Mouse (Mus musculus) testis, adult 2 months (tissue): ENCODE results near the gene Egf. TPM values are rescaled to one million over a fixed set of nuclear protein-coding genes. Genes with fewer than 3 reads are reported as not detected.
"Not testable (repeated sequence)": the region's sequence is repeated elsewhere in the genome, so short reads cannot be mapped to it uniquely, and the experiment has no call there.

Experiments
- H3K27ac ChIP-seq: fragments of 200-500 bp; 2 replicates; pipeline ENCODE4 v1.5.1; 2012; ENCODE audit warnings: low read depth, low read length; ENCODE audit not compliant: control insufficient read depth, insufficient read depth
- H3K27me3 ChIP-seq: fragments of 200-500 bp; 2 replicates; pipeline ENCODE4 v1.6.1; 2012; ENCODE audit warnings: mild to moderate bottlenecking, low read length, moderate library complexity; ENCODE audit not compliant: control insufficient read depth, insufficient read depth
- H3K36me3 ChIP-seq: fragments of 200-500 bp; 2 replicates; pipeline ENCODE4 v1.6.1; 2012; ENCODE audit warnings: mild to moderate bottlenecking, low read length; ENCODE audit not compliant: control insufficient read depth, insufficient read depth
- H3K4me1 ChIP-seq: fragments of 200-500 bp; 2 replicates; pipeline ENCODE4 v1.6.1; 2012; ENCODE audit warnings: low read length; ENCODE audit not compliant: control insufficient read depth, insufficient read depth
- H3K4me3 ChIP-seq: fragments of 200-500 bp; 2 replicates; pipeline ENCODE4 v1.5.1; 2012; ENCODE audit warnings: low read depth, mild to moderate bottlenecking, low read length, moderate library complexity, mixed read lengths; ENCODE audit not compliant: control insufficient read depth
- CTCF ChIP-seq: fragments of 200-500 bp; IDR thresholded peaks from 2 replicates; pipeline ENCODE4 v1.5.1; 2012; ENCODE audit warnings: low read depth, mild to moderate bottlenecking, inconsistent platforms, low read length, moderate library complexity; ENCODE audit not compliant: control insufficient read depth, insufficient read depth, insufficient replicate concordance
- POLR2A ChIP-seq: fragments of 200-500 bp; IDR thresholded peaks from 2 replicates; pipeline ENCODE4 v1.6.1; 2012; ENCODE audit warnings: low read depth, mild to moderate bottlenecking, inconsistent platforms, low read length, moderate library complexity; ENCODE audit not compliant: control insufficient read depth
- polyA plus RNA-seq: library from polyadenylated mRNA; depleted of rRNA; stranded (reverse); fragments of >200 nt; gene quantifications from 2 replicates; pipeline ENCODE4 v1.2.3, GENCODE M21; 2012

The Egf gene
- polyA plus RNA-seq, 1 experiment: 3.4 TPM

GRCm38 (mm10) chr3:129781435-129781834 lies 26.3 kb upstream of the Egf start:
- H3K36me3 ChIP-seq: no peaks in the 10 kb centered on the region
- peaks cover 4% of the 10 kb centered on the region; the same call in 1 of the 2 replicates for H3K4me1 ChIP-seq
- no peak for TF ChIP-seq CTCF
- TF ChIP-seq POLR2A: no peak
- no peak overlapping the region for H3K27ac ChIP-seq
- no peak overlapping the region for H3K4me3 ChIP-seq
- H3K27me3 ChIP-seq: no peaks in the 10 kb centered on the region

- H3K4me3 ChIP-seq: no peak overlapping the region
- H3K27me3 ChIP-seq: no peaks in the 10 kb centered on the region
- H3K4me1 ChIP-seq: no peaks in the 10 kb centered on the region
- no peaks in the 10 kb centered on the region for H3K36me3 ChIP-seq
- H3K27ac ChIP-seq: no peak overlapping the region
- TF ChIP-seq POLR2A (no peak), CTCF (no peak)
Observed at GRCm38 (mm10) chr3:129771210-129771609, 16.1 kb upstream of the Egf start.

GRCm38 (mm10) chr3:129766971-129767794 lies 12.1 kb upstream of the Egf start:
- Histone ChIP-seq H3K27ac (no peak overlapping the region), H3K36me3 (no peaks in the 10 kb centered on the region), H3K4me3 (no peak overlapping the region), H3K4me1 (no peaks in the 10 kb centered on the region), H3K27me3 (no peaks in the 10 kb centered on the region)
- TF ChIP-seq CTCF (no peak), POLR2A (no peak)

- H3K27me3 ChIP-seq: no peaks in the 10 kb centered on the region
- H3K4me1 ChIP-seq: no peaks in the 10 kb centered on the region
- no peak overlapping the region for H3K4me3 ChIP-seq
- H3K27ac ChIP-seq: no peak overlapping the region
- TF ChIP-seq CTCF (no peak), POLR2A (no peak)
- H3K36me3 ChIP-seq: no peaks in the 10 kb centered on the region
Observed at GRCm38 (mm10) chr3:129766106-129766505, 11.0 kb upstream of the Egf start.

GRCm38 (mm10) chr3:129757599-129757998 lies 2.5 kb upstream of the Egf start:
- H3K4me3 ChIP-seq, H3K27me3 ChIP-seq, H3K27ac ChIP-seq, H3K36me3 ChIP-seq, H3K4me1 ChIP-seq: not testable (repeated sequence)

- Histone ChIP-seq H3K4me1 (peaks cover 15% of the 10 kb centered on the region), H3K27ac (no peak overlapping the region), H3K27me3 (no peaks in the 10 kb centered on the region), H3K4me3 (peak overlapping the region; percentile 13), H3K36me3 (no peaks in the 10 kb centered on the region)
- TF ChIP-seq CTCF (peak; percentile 72; the same call in 1 of the 2 replicates), POLR2A (no peak)
Observed at GRCm38 (mm10) chr3:129744803-129745202, 10.3 kb downstream of the Egf start.

GRCm38 (mm10) chr3:129742781-129743180 lies 12.3 kb downstream of the Egf start:
- Histone ChIP-seq H3K27me3 (no peaks in the 10 kb centered on the region), H3K4me1 (peaks cover 12% of the 10 kb centered on the region), H3K36me3 (no peaks in the 10 kb centered on the region), H3K4me3 (no peak overlapping the region), H3K27ac (no peak overlapping the region)
- TF ChIP-seq CTCF: no peak
- TF ChIP-seq POLR2A: no peak
